18 mouse cellular contexts compared by ENCODE assay signal in the genomic region with DNA sequence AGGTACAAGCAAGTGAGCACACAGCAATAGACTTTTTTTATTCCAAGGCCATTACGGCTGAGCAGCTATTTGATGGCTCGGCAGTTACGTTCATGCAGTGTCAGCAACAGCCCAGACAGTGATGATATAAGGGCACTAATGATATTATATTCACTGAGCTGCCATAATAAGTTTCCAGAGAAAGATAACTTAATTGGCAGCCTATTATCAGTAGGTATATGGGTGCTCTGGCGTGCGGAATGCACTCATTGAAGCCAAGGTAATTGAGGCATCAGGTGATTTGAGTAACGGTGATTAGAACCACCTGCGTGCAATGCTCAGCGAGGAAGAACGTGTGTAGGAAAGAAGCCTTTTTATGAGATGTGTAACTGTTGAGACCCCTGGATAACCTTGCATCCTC.
DNase-seq lines count a peak whose midpoint lies in the region; ATAC-seq and TF ChIP-seq lines count a peak whose summit lies in the region.
"Had no signal": no experiment of that assay in that cellular context is flagged by ENCODE, and none has a peak within 500 bp of the region (broad histone marks: within the 10 kb centered on the region; RNA-seq: fewer than 3 reads in every experiment).

No protein-coding gene starts in this region.

- H3K27me3 ChIP-seq in hindbrain, embryonic 15.5 days = no peaks in the 10 kb centered on the region
- H3K27me3 ChIP-seq in hindbrain, embryonic 10.5 days (ENCODE audit: insufficient read depth, poor library complexity, severe bottlenecking) = no peaks in the 10 kb centered on the region
- no peaks in the 10 kb centered on the region for H3K27me3 ChIP-seq in embryonic facial prominence, embryonic 12.5 days
- H3K27me3 ChIP-seq in midbrain, embryonic 16.5 days (ENCODE audit: control insufficient read depth, insufficient read depth, low read depth, low read length) = no peaks in the 10 kb centered on the region
- H3K27me3 ChIP-seq: heart, embryonic 13.5 days; intestine, embryonic 15.5 days had no signal

- H3K36me3 ChIP-seq in hindbrain, embryonic 15.5 days = no peaks in the 10 kb centered on the region
- no peaks in the 10 kb centered on the region for H3K36me3 ChIP-seq in hindbrain, embryonic 10.5 days
- no peaks in the 10 kb centered on the region for H3K36me3 ChIP-seq in embryonic facial prominence, embryonic 12.5 days
- H3K36me3 ChIP-seq in midbrain, embryonic 16.5 days (ENCODE audit: control insufficient read depth, insufficient read depth, low read length) = no peaks in the 10 kb centered on the region
- H3K36me3 ChIP-seq: heart, embryonic 13.5 days; intestine, embryonic 15.5 days had no signal

- H3K9ac ChIP-seq in hindbrain, embryonic 15.5 days = no peak overlapping the region
- H3K9ac ChIP-seq in embryonic facial prominence, embryonic 12.5 days = no peak overlapping the region
- H3K9ac ChIP-seq in midbrain, embryonic 16.5 days (ENCODE audit: low read depth, low read length) = no peak overlapping the region
- H3K9ac ChIP-seq: heart, embryonic 13.5 days; intestine, embryonic 15.5 days; liver, postnatal 0 days had no signal

- 72% methylated on average over 9 of the region's 9 CpGs for WGBS in hindbrain, embryonic 15.5 days
- WGBS in hindbrain, embryonic 10.5 days = 86% methylated on average over 9 of the region's 9 CpGs
- 60% methylated on average over 9 of the region's 9 CpGs for WGBS in embryonic facial prominence, embryonic 12.5 days
- 76% methylated on average over 9 of the region's 9 CpGs for WGBS in midbrain, embryonic 16.5 days

- no peak overlapping the region for H3K4me3 ChIP-seq in hindbrain, embryonic 15.5 days
- H3K4me3 ChIP-seq in hindbrain, embryonic 10.5 days = no peak overlapping the region
- no peak overlapping the region for H3K4me3 ChIP-seq in embryonic facial prominence, embryonic 12.5 days
- no peak overlapping the region for H3K4me3 ChIP-seq in midbrain, embryonic 16.5 days (ENCODE audit: low read depth, low read length)
- H3K4me3 ChIP-seq: heart, embryonic 13.5 days; intestine, embryonic 15.5 days had no signal

- TF ChIP-seq CTCF in brain, embryonic 14.5 days (IDR thresholded peaks at IDR 0.05; ENCODE audit: borderline replicate concordance, extremely low read depth, insufficient read depth, insufficient read length) = no peak

- no peaks in the 10 kb centered on the region for H3K4me1 ChIP-seq in hindbrain, embryonic 15.5 days (replicated peaks)
- no peaks in the 10 kb centered on the region for H3K4me1 ChIP-seq in hindbrain, embryonic 10.5 days (replicated peaks)
- no peaks in the 10 kb centered on the region for H3K4me1 ChIP-seq in embryonic facial prominence, embryonic 12.5 days
- H3K4me1 ChIP-seq in midbrain, embryonic 16.5 days (ENCODE audit: control insufficient read depth, insufficient read depth, low read length) = no peaks in the 10 kb centered on the region
- H3K4me1 ChIP-seq: heart, embryonic 13.5 days; intestine, embryonic 15.5 days had no signal

- DNase-seq in hindbrain, embryonic 10.5 days (ENCODE audit: low spot score) = no peak
- DNase-seq in brain, embryonic 14.5 days (ENCODE audit: low read depth) = peak; percentile 31
- no peak for DNase-seq in frontal cortex, postnatal 10 days (ENCODE audit: low spot score in 2 of 2)
- DNase-seq: adrenal gland, adult 2 months; cerebellum, adult 11 months; cerebellum, postnatal 10 days; heart, postnatal 36 days; kidney, adult 9 months; kidney, postnatal 25 days; liver, postnatal 0 days; lung, postnatal 10 days; right cerebral cortex, postnatal 4 days had no signal

- ATAC-seq in hindbrain, embryonic 15.5 days (ENCODE audit: low FRiP score, low read depth) = peak; percentile 77
- 0 out of 2 replicates have a peak, but pooled peaks have one; percentile 22 for ATAC-seq in embryonic facial prominence, embryonic 12.5 days (ENCODE audit: insufficient number of reproducible peaks, insufficient read depth, low FRiP score, low TSS enrichment)
- ATAC-seq in midbrain, embryonic 16.5 days = peak; percentile 32; the same call in 1 of the 2 replicates
- ATAC-seq in cerebellum, adult (ENCODE audit: insufficient number of reproducible peaks, low FRiP score, low TSS enrichment) = no peak
- ATAC-seq: intestine, embryonic 15.5 days; liver, postnatal 0 days had no signal

- no peak overlapping the region for H3K4me2 ChIP-seq in hindbrain, embryonic 15.5 days
- no peak overlapping the region for H3K4me2 ChIP-seq in embryonic facial prominence, embryonic 12.5 days (replicated peaks)
- no peak overlapping the region for H3K4me2 ChIP-seq in midbrain, embryonic 16.5 days (ENCODE audit: low read length)
- H3K4me2 ChIP-seq: heart, embryonic 13.5 days; intestine, embryonic 15.5 days had no signal

- TF ChIP-seq POLR2A in brain, embryonic 14.5 days (IDR thresholded peaks at IDR 0.05; ENCODE audit: borderline replicate concordance, extremely low read depth, insufficient read depth, insufficient read length, poor library complexity, severe bottlenecking) = no peak

- no peak overlapping the region for H3K27ac ChIP-seq in hindbrain, embryonic 15.5 days (replicated peaks)
- no peak overlapping the region for H3K27ac ChIP-seq in hindbrain, embryonic 10.5 days
- H3K27ac ChIP-seq in embryonic facial prominence, embryonic 12.5 days = no peak overlapping the region
- H3K27ac ChIP-seq in midbrain, embryonic 16.5 days (ENCODE audit: low read length) = no peak overlapping the region
- H3K27ac ChIP-seq: heart, embryonic 13.5 days; intestine, embryonic 15.5 days had no signal

- no peaks in the 10 kb centered on the region for H3K9me3 ChIP-seq in hindbrain, embryonic 15.5 days
- H3K9me3 ChIP-seq in hindbrain, embryonic 10.5 days = no peaks in the 10 kb centered on the region
- H3K9me3 ChIP-seq in embryonic facial prominence, embryonic 12.5 days = no peaks in the 10 kb centered on the region
- H3K9me3 ChIP-seq in midbrain, embryonic 16.5 days (replicated peaks; ENCODE audit: control insufficient read depth, low read length, poor library complexity, severe bottlenecking) = no peaks in the 10 kb centered on the region
- H3K9me3 ChIP-seq: heart, embryonic 13.5 days; intestine, embryonic 15.5 days had no signal
